Mouse (Mus musculus): ENCODE results near the gene Tmem108.

Gene Tmem108

GRCm38 (mm10) chr9:103716002-103716401 is 45.6 kb downstream of the Tmem108 start:
- DNase-seq = no peak

GRCm38 (mm10) chr9:103715352-103715751 is 46.3 kb downstream of the Tmem108 start:
- no peak for DNase-seq

GRCm38 (mm10) chr9:103713230-103713629 is 48.4 kb downstream of the Tmem108 start:
- DNase-seq = no peak

- DNase-seq = no peak
Measured at GRCm38 (mm10) chr9:103712711-103713110, 48.9 kb downstream of the Tmem108 start.

- peak; percentile 42 for DNase-seq
Measured at GRCm38 (mm10) chr9:103709694-103710093, 51.9 kb downstream of the Tmem108 start.

GRCm38 (mm10) chr9:103708514-103709173 is 53.0 kb downstream of the Tmem108 start:
- DNase-seq = no peak

GRCm38 (mm10) chr9:103707857-103708256 is 53.8 kb downstream of the Tmem108 start:
- no peak for DNase-seq

- no peak for DNase-seq
Measured at GRCm38 (mm10) chr9:103707000-103707790, 54.4 kb downstream of the Tmem108 start.

- no peak for DNase-seq
Measured at GRCm38 (mm10) chr9:103705717-103706116, 55.9 kb downstream of the Tmem108 start.

- no peak for DNase-seq
Measured at GRCm38 (mm10) chr9:103703014-103703413, 58.6 kb downstream of the Tmem108 start.

- no peak for DNase-seq
Measured at GRCm38 (mm10) chr9:103702452-103702851, 59.2 kb downstream of the Tmem108 start.

GRCm38 (mm10) chr9:103701448-103701847 is 60.2 kb downstream of the Tmem108 start:
- no peak for DNase-seq

GRCm38 (mm10) chr9:103700240-103700639 is 61.4 kb downstream of the Tmem108 start:
- DNase-seq = no peak

- no peak for DNase-seq
Measured at GRCm38 (mm10) chr9:103696967-103697366, 64.7 kb downstream of the Tmem108 start.

- DNase-seq = peak; percentile 72
Measured at GRCm38 (mm10) chr9:103693826-103694225, 67.8 kb downstream of the Tmem108 start.

- DNase-seq = no peak
Measured at GRCm38 (mm10) chr9:103692699-103693098, 68.9 kb downstream of the Tmem108 start.

- no peak for DNase-seq
Measured at GRCm38 (mm10) chr9:103691847-103692246, 69.8 kb downstream of the Tmem108 start.

GRCm38 (mm10) chr9:103690446-103690845 is 71.2 kb downstream of the Tmem108 start:
- DNase-seq = no peak

GRCm38 (mm10) chr9:103689697-103690096 is 71.9 kb downstream of the Tmem108 start:
- DNase-seq = no peak

- no peak for DNase-seq
Measured at GRCm38 (mm10) chr9:103689006-103689405, 72.6 kb downstream of the Tmem108 start.

- no peak for DNase-seq
Measured at GRCm38 (mm10) chr9:103687130-103687529, 74.5 kb downstream of the Tmem108 start.

- no peak for DNase-seq
Measured at GRCm38 (mm10) chr9:103681741-103682330, 79.8 kb downstream of the Tmem108 start.

GRCm38 (mm10) chr9:103679234-103679633 is 82.4 kb downstream of the Tmem108 start:
- no peak for DNase-seq

GRCm38 (mm10) chr9:103678531-103679060 is 83.0 kb downstream of the Tmem108 start:
- DNase-seq = no peak
